Mouse (Mus musculus) myocyte (in vitro differentiated cells): Measurements from ENCODE around the gene Aig1.

Source experiments
- CEBPB ChIP-seq: IDR thresholded peaks from 2 replicates; pipeline ENCODE4 v1.6.1; 2011; ENCODE audit warnings: mild to moderate bottlenecking, moderate library complexity; ENCODE audit not compliant: poor library complexity, insufficient read depth, severe bottlenecking
- E2F4 ChIP-seq: IDR thresholded peaks from one replicate; pipeline ENCODE4 v1.6.1; 2011; ENCODE audit warnings: mild to moderate bottlenecking, control low read depth, moderate library complexity; ENCODE audit not compliant: insufficient read depth
- MAX ChIP-seq: IDR thresholded peaks from one replicate; pipeline ENCODE4 v1.6.1; 2011; ENCODE audit warnings: low read depth, mild to moderate bottlenecking, control low read depth
- MYOD1 ChIP-seq, 3 experiments: IDR thresholded peaks; one replicate each; pipeline ENCODE4 v1.6.1; 2011; ENCODE audit warnings: control low read depth in 2 of 3, low read depth in 2 of 3, mild to moderate bottlenecking in 2 of 3, moderate library complexity in 1 of 3; ENCODE audit not compliant: insufficient read length in 2 of 3, control insufficient read depth in 1 of 3
- MYOG ChIP-seq, 3 experiments: IDR thresholded peaks; one replicate each; pipeline ENCODE4 v1.6.1; 2011; ENCODE audit warnings: control low read depth in 2 of 3, low read depth in 2 of 3, mild to moderate bottlenecking in 2 of 3; ENCODE audit not compliant: insufficient read length in 2 of 3, control insufficient read depth in 1 of 3, insufficient read depth in 1 of 3
- POLR2A ChIP-seq: IDR thresholded peaks from one replicate; pipeline ENCODE4 v1.6.1; 2011; ENCODE audit warnings: low read depth, mild to moderate bottlenecking, control low read depth, moderate library complexity; ENCODE audit not compliant: insufficient read length
- POLR2AphosphoS2 ChIP-seq: IDR thresholded peaks from one replicate; pipeline ENCODE4 v1.6.1; 2011; ENCODE audit warnings: low read depth, control low read depth; ENCODE audit not compliant: insufficient read length
- REST ChIP-seq: IDR thresholded peaks from one replicate; pipeline ENCODE4 v1.6.1; 2011; ENCODE audit warnings: mild to moderate bottlenecking, control low read depth, moderate library complexity; ENCODE audit not compliant: insufficient read depth, insufficient read length
- SRF ChIP-seq: IDR thresholded peaks from one replicate; pipeline ENCODE4 v1.6.1; 2011; ENCODE audit warnings: low read depth; ENCODE audit not compliant: control insufficient read depth, insufficient read length
- TCF12 ChIP-seq: IDR thresholded peaks from one replicate; pipeline ENCODE4 v1.6.1; 2011; ENCODE audit warnings: mild to moderate bottlenecking, control low read depth; ENCODE audit not compliant: poor library complexity, insufficient read depth, severe bottlenecking
- TCF3 ChIP-seq: IDR thresholded peaks from one replicate; pipeline ENCODE4 v1.6.1; 2011; ENCODE audit warnings: low read depth, control low read depth; ENCODE audit not compliant: insufficient read length
- USF1 ChIP-seq: IDR thresholded peaks from one replicate; pipeline ENCODE4 v1.6.1; 2011; ENCODE audit warnings: low read depth, mild to moderate bottlenecking, control low read depth, moderate library complexity

DNA sequence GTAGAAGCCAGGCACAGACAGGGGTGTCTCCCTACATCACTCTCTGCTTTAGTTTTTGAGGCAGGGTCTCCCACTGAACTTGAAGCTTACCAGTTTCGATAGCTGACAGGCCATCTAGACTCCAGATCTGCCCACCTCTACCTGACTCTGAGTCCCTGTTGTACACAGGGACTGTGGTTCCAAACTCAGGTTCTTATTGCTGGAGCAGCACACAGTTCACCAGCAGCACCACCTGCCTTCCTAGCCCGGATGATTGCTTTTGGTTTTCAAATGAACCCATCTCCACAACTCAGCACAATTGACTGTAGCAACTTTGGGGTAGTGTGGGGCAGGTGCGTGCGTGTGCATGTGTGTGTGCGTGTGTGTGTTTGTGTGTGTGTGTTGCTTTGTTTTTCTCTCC, 155.1 kb downstream of the Aig1 start:
- TF ChIP-seq POLR2AphosphoS2 (no peak), TCF3 (no peak), POLR2A (no peak), CEBPB (no peak), MYOD1 (IDR thresholded peaks at IDR 0.05; ENCODE audit: control insufficient read depth in 1 of 3, insufficient read length in 2 of 3, low read depth in 2 of 3) (no peak), TCF12 (no peak), REST (no peak), E2F4 (no peak), MAX (no peak), SRF (no peak), USF1 (no peak), MYOG (IDR thresholded peaks at IDR 0.05; ENCODE audit: control insufficient read depth in 1 of 3, insufficient read depth in 1 of 3, insufficient read length in 2 of 3, low read depth in 2 of 3) (no peak)
